Mouse (Mus musculus): ENCODE measurements around the gene Copg2. TPM values are rescaled to one million over a fixed set of nuclear protein-coding genes. Genes with fewer than 3 reads are reported as not detected.

Copg2 gene
- polyA plus RNA-seq, 2 experiments = 7.8 to 9.1 TPM

GRCm38 (mm10) chr6:30896986-30897327, 363 bp upstream of the Copg2 start:
- WGBS (ENCODE audit: insufficient replicate concordance) = 26% methylated on average over 8 of the region's 8 CpGs
- no peaks in the 10 kb centered on the region for H3K9me3 ChIP-seq (ENCODE audit: control insufficient read depth, low read length)
- peaks cover 6 to 13% of the 10 kb centered on the region in 2 experiments for H3K4me1 ChIP-seq (replicated peaks; ENCODE audit: control insufficient read depth in 2 of 2, insufficient read depth in 2 of 2, low read length in 1 of 2)
- peak overlapping the region; percentile 39 for H3K9ac ChIP-seq (replicated peaks)
- H3K27ac ChIP-seq = peak overlapping the region; percentile 8; the same call in 1 of the 2 replicates
- H3K27me3 ChIP-seq (ENCODE audit: control insufficient read depth, insufficient read depth, low read length) = no peaks in the 10 kb centered on the region
- TF ChIP-seq EP300 (IDR thresholded peaks at IDR 0.05; ENCODE audit: low read depth) (no peak), CTCF (IDR thresholded peaks at IDR 0.05; ENCODE audit: low read depth) (no peak)
- H3K4me3 ChIP-seq (ENCODE audit: insufficient read depth in 1 of 2, low read depth in 2 of 2, low read length in 2 of 2) = peak overlapping the region; percentile 49 to 88
- H3K4me2 ChIP-seq (ENCODE audit: low read depth) = peak overlapping the region; percentile 81
- DNase-seq (ENCODE audit: low read depth in 3 of 3, low spot score in 3 of 3) (no peak), ATAC-seq (ENCODE audit: insufficient read depth) (no peak)
- no peaks in the 10 kb centered on the region for H3K36me3 ChIP-seq (replicated peaks; ENCODE audit: control insufficient read depth, insufficient read depth, low read depth)

- H3K36me3 ChIP-seq (replicated peaks; ENCODE audit: control insufficient read depth, insufficient read depth, low read depth) = no peaks in the 10 kb centered on the region
- peak overlapping the region; percentile 62 for H3K27ac ChIP-seq
- peak in 1 of 3 experiments; percentile 3 for DNase-seq (ENCODE audit: low read depth in 3 of 3, low spot score in 3 of 3)
- H3K9me3 ChIP-seq (ENCODE audit: control insufficient read depth, low read length) = no peaks in the 10 kb centered on the region
- no peaks in the 10 kb centered on the region for H3K27me3 ChIP-seq (ENCODE audit: control insufficient read depth, insufficient read depth, low read length)
- H3K9ac ChIP-seq (replicated peaks) = peak overlapping the region; percentile 94
- no peak for ATAC-seq (ENCODE audit: insufficient read depth)
- no peak for TF ChIP-seq CTCF (IDR thresholded peaks at IDR 0.05; ENCODE audit: low read depth)
- no peak for TF ChIP-seq EP300 (IDR thresholded peaks at IDR 0.05; ENCODE audit: low read depth)
- peak overlapping the region; percentile 88 to 93 for H3K4me3 ChIP-seq (ENCODE audit: insufficient read depth in 1 of 2, low read depth in 2 of 2, low read length in 2 of 2)
- H3K4me2 ChIP-seq (ENCODE audit: low read depth) = peak overlapping the region; percentile 81
- WGBS (ENCODE audit: insufficient replicate concordance) = 27% methylated on average over 3 of the region's 3 CpGs
- peaks cover 6 to 13% of the 10 kb centered on the region in 2 experiments for H3K4me1 ChIP-seq (replicated peaks; ENCODE audit: control insufficient read depth in 2 of 2, insufficient read depth in 2 of 2, low read length in 1 of 2)
Observed at GRCm38 (mm10) chr6:30895819-30896194, 787 bp downstream of the Copg2 start.

GRCm38 (mm10) chr6:30893081-30893480, 3.5 kb downstream of the Copg2 start:
- Histone ChIP-seq H3K27me3 (ENCODE audit: control insufficient read depth, insufficient read depth, low read length) (no peaks in the 10 kb centered on the region), H3K9ac (replicated peaks) (no peak overlapping the region), H3K9me3 (ENCODE audit: control insufficient read depth, low read length) (no peaks in the 10 kb centered on the region), H3K4me3 (ENCODE audit: insufficient read depth in 1 of 2, low read depth in 2 of 2, low read length in 2 of 2) (no peak overlapping the region), H3K4me2 (ENCODE audit: low read depth) (no peak overlapping the region), H3K4me1 (replicated peaks; ENCODE audit: control insufficient read depth in 2 of 2, insufficient read depth in 2 of 2, low read length in 1 of 2) (peaks cover 6 to 13% of the 10 kb centered on the region in 2 experiments), H3K36me3 (replicated peaks; ENCODE audit: control insufficient read depth, insufficient read depth, low read depth) (no peaks in the 10 kb centered on the region), H3K27ac (no peak overlapping the region)
- no peak for TF ChIP-seq CTCF (IDR thresholded peaks at IDR 0.05; ENCODE audit: low read depth)
- TF ChIP-seq EP300 (IDR thresholded peaks at IDR 0.05; ENCODE audit: low read depth) = no peak
- ATAC-seq (ENCODE audit: insufficient read depth) (no peak), DNase-seq (ENCODE audit: low read depth in 3 of 3, low spot score in 3 of 3) (no peak)
- WGBS (ENCODE audit: insufficient replicate concordance) = 76% methylated on average over 4 of the region's 4 CpGs

- Histone ChIP-seq H3K9me3 (ENCODE audit: control insufficient read depth, low read length) (no peaks in the 10 kb centered on the region), H3K4me3 (ENCODE audit: insufficient read depth in 1 of 2, low read depth in 2 of 2, low read length in 2 of 2) (no peak overlapping the region), H3K27me3 (ENCODE audit: control insufficient read depth, insufficient read depth, low read length) (no peaks in the 10 kb centered on the region), H3K36me3 (replicated peaks; ENCODE audit: control insufficient read depth, insufficient read depth, low read depth) (no peaks in the 10 kb centered on the region), H3K4me2 (ENCODE audit: low read depth) (no peak overlapping the region), H3K9ac (replicated peaks) (no peak overlapping the region), H3K4me1 (replicated peaks; ENCODE audit: control insufficient read depth in 2 of 2, insufficient read depth in 2 of 2, low read length in 1 of 2) (peaks cover 0 to 5% of the 10 kb centered on the region in 2 experiments; a peak in 2 of 4 replicates), H3K27ac (no peak overlapping the region)
- TF ChIP-seq CTCF (IDR thresholded peaks at IDR 0.05; ENCODE audit: low read depth) (no peak), EP300 (IDR thresholded peaks at IDR 0.05; ENCODE audit: low read depth) (no peak)
- ATAC-seq (ENCODE audit: insufficient read depth) (no peak), DNase-seq (ENCODE audit: low read depth in 3 of 3, low spot score in 3 of 3) (no peak)
Observed at GRCm38 (mm10) chr6:30891761-30892160, 4.8 kb downstream of the Copg2 start.

DNA sequence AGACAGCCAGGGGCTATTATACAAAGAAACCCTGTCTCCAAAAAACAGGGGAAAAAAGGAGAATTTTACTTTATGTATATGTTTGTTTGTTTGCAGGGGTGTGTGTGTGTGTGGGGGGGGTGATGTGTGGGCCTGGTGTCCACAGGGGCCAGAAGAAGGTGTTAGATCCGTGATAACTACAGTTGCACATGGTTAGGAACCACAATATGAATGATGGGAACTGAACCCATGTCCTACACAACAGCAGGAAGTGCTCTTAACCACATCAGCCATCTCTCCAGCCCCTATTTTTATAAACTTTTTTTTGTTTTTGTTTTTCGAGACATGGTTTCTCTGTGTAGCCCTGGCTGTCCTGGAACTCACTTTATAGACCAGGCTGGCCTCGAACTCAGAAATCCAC, 11.7 kb downstream of the Copg2 start:
- WGBS (ENCODE audit: insufficient replicate concordance) = 48% methylated on average over 3 of the region's 3 CpGs
- no peak overlapping the region for H3K27ac ChIP-seq
- ATAC-seq (ENCODE audit: insufficient read depth) = no peak
- no peak overlapping the region for H3K4me3 ChIP-seq (ENCODE audit: insufficient read depth in 1 of 2, low read depth in 2 of 2, low read length in 2 of 2)
- H3K4me1 ChIP-seq (replicated peaks; ENCODE audit: control insufficient read depth in 2 of 2, insufficient read depth in 2 of 2, low read length in 1 of 2) = no peaks in the 10 kb centered on the region
- H3K4me2 ChIP-seq (ENCODE audit: low read depth) = no peak overlapping the region
- no peaks in the 10 kb centered on the region for H3K27me3 ChIP-seq (ENCODE audit: control insufficient read depth, insufficient read depth, low read length)
- no peaks in the 10 kb centered on the region for H3K36me3 ChIP-seq (replicated peaks; ENCODE audit: control insufficient read depth, insufficient read depth, low read depth)
- no peak for DNase-seq (ENCODE audit: low read depth in 3 of 3, low spot score in 3 of 3)
- H3K9ac ChIP-seq (replicated peaks) = no peak overlapping the region
- H3K9me3 ChIP-seq (ENCODE audit: control insufficient read depth, low read length) = no peaks in the 10 kb centered on the region
- no peak for TF ChIP-seq EP300 (IDR thresholded peaks at IDR 0.05; ENCODE audit: low read depth)
- TF ChIP-seq CTCF (IDR thresholded peaks at IDR 0.05; ENCODE audit: low read depth) = no peak

Measured in liver, embryonic 14.5 days (tissue).